Mouse (Mus musculus): Measurements from ENCODE around the gene Dusp1.

DNA sequence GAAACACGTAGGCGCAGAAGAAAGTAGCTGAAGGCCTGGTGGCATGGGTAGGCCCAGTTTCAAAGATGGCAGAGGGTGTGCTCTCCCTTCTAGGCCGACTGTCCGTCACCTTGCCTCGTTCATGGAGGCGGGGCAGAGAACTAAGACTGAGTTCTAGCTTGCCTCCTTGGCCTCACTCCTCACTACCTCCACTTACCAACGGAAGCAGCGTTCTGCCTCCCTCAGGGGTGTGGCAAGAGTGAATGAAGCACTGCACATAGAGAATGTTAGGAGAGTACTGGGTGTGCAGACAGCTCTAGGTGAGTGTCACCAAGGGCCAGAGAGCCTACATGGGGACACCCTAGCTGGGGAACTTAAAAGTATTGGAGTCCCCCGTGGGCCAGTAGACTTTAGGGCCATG, 21.1 kb upstream of the Dusp1 start:
- TF ChIP-seq POLR2A (IDR thresholded peaks at IDR 0.05; ENCODE audit: insufficient read length, low read depth) (no peak), TCF3 (IDR thresholded peaks at IDR 0.05; ENCODE audit: insufficient read length, low read depth) (no peak), MYOG (IDR thresholded peaks at IDR 0.05; ENCODE audit: control insufficient read depth in 1 of 3, insufficient read depth in 1 of 3, insufficient read length in 2 of 3, low read depth in 2 of 3) (peak in 1 of 3 experiments; percentile 22), TCF12 (IDR thresholded peaks at IDR 0.05; ENCODE audit: insufficient read depth, poor library complexity, severe bottlenecking) (no peak), POLR2AphosphoS2 (IDR thresholded peaks at IDR 0.05; ENCODE audit: insufficient read length, low read depth) (no peak), USF1 (IDR thresholded peaks at IDR 0.05; ENCODE audit: low read depth) (no peak), CEBPB (IDR thresholded peaks at IDR 0.05; ENCODE audit: insufficient read depth, poor library complexity, severe bottlenecking) (no peak), E2F4 (IDR thresholded peaks at IDR 0.05; ENCODE audit: insufficient read depth) (no peak), REST (IDR thresholded peaks at IDR 0.05; ENCODE audit: insufficient read depth, insufficient read length) (no peak)

Measured in myocyte (in vitro differentiated cells).